Mouse (Mus musculus) midbrain, embryonic 16.5 days (tissue): ENCODE measurements at regions not wholly inside any gene's neighbourhood (a gene's known extent, or its start where the extent isn't known, plus 50 kb on each side); places are given as distances from the start of the nearest gene placed in this dataset.

ENCODE experiments used
- ATAC-seq: fragments of 200-750 bp; cut with Nextera tagmentation; 2 replicates; pipeline ENCODE4 v1.8.0; 2017; ENCODE audit warnings: moderate TSS enrichment
- H3K27ac ChIP-seq: fragments of 300-500 bp; sonication (generic); 2 replicates; pipeline ENCODE4 v1.5.1; 2014; ENCODE audit warnings: mild to moderate bottlenecking, low read length, mixed read lengths
- H3K27me3 ChIP-seq: fragments of 300-500 bp; sonication (generic); 2 replicates; pipeline ENCODE4 v1.6.1; 2014; ENCODE audit warnings: low read depth, low read length, mixed read lengths; ENCODE audit not compliant: control insufficient read depth, insufficient read depth
- H3K36me3 ChIP-seq: fragments of 300-500 bp; sonication (generic); 2 replicates; pipeline ENCODE4 v1.6.1; 2014; ENCODE audit warnings: mild to moderate bottlenecking, low read length, moderate library complexity, mixed read lengths; ENCODE audit not compliant: control insufficient read depth, insufficient read depth
- H3K4me1 ChIP-seq: fragments of 300-500 bp; sonication (generic); 2 replicates; pipeline ENCODE4 v1.6.1; 2014; ENCODE audit warnings: mild to moderate bottlenecking, low read length, mixed read lengths; ENCODE audit not compliant: control insufficient read depth, insufficient read depth
- H3K4me2 ChIP-seq: fragments of 300-500 bp; sonication (generic); 2 replicates; pipeline ENCODE4 v1.6.1; 2014; ENCODE audit warnings: mild to moderate bottlenecking, low read length, mixed read lengths
- H3K4me3 ChIP-seq: fragments of 300-500 bp; sonication (generic); 2 replicates; pipeline ENCODE4 v1.5.1; 2014; ENCODE audit warnings: low read depth, mild to moderate bottlenecking, low read length, moderate library complexity, mixed read lengths
- H3K9ac ChIP-seq: fragments of 300-500 bp; sonication (generic); 2 replicates; pipeline ENCODE4 v1.6.1; 2014; ENCODE audit warnings: low read depth, low read length, mixed read lengths
- H3K9me3 ChIP-seq: fragments of 300-500 bp; sonication (generic); replicated peaks from 2 replicates; pipeline ENCODE4 v1.6.1; 2014; ENCODE audit warnings: mild to moderate bottlenecking, low read length, mixed read lengths; ENCODE audit not compliant: control insufficient read depth, poor library complexity, severe bottlenecking
- WGBS: fragments of 180-500 bp; shearing (Covaris S2); extraction: QIAGEN DNeasy Blood & Tissue Kit; methylation state at CpG from one replicate; pipeline ENCODE4 v1.1.7; 2014; 5-methylcytosine and 5-hydroxymethylcytosine counted together

- no peak overlapping the region for H3K4me2 ChIP-seq
- no peaks in the 10 kb centered on the region for H3K36me3 ChIP-seq
- H3K27ac ChIP-seq, result no peak overlapping the region
- H3K27me3 ChIP-seq, result no peaks in the 10 kb centered on the region
- no peak overlapping the region for H3K9ac ChIP-seq
- 82% methylated on average over 6 of the region's 6 CpGs for WGBS
- H3K4me1 ChIP-seq, result no peaks in the 10 kb centered on the region; the same call in 1 of the 2 replicates
- no peak overlapping the region for H3K4me3 ChIP-seq
- H3K9me3 ChIP-seq, result no peaks in the 10 kb centered on the region; the same call in 1 of the 2 replicates
- no peak for ATAC-seq
Measured at GRCm38 (mm10) chr8:128039341-128040064, 318.9 kb upstream of the Nrp1 start.

- H3K27me3 ChIP-seq, result no peaks in the 10 kb centered on the region
- no peak overlapping the region for H3K4me2 ChIP-seq
- 59% methylated on average over 2 of the region's 2 CpGs for WGBS
- no peaks in the 10 kb centered on the region for H3K4me1 ChIP-seq
- no peak overlapping the region for H3K27ac ChIP-seq
- ATAC-seq, result no peak
- no peak overlapping the region for H3K9ac ChIP-seq
- no peak overlapping the region for H3K4me3 ChIP-seq
- H3K36me3 ChIP-seq, result no peaks in the 10 kb centered on the region
- H3K9me3 ChIP-seq, result no peaks in the 10 kb centered on the region; the same call in 1 of the 2 replicates
Measured at GRCm38 (mm10) chr8:128042877-128043276, 315.5 kb upstream of the Nrp1 start.

- no peaks in the 10 kb centered on the region for H3K27me3 ChIP-seq
- no peaks in the 10 kb centered on the region for H3K4me1 ChIP-seq
- no peak overlapping the region for H3K27ac ChIP-seq
- H3K9ac ChIP-seq, result no peak overlapping the region
- WGBS, result 65% methylated on average over 4 of the region's 4 CpGs
- no peak for ATAC-seq
- no peak overlapping the region for H3K4me3 ChIP-seq
- no peaks in the 10 kb centered on the region; the same call in 1 of the 2 replicates for H3K9me3 ChIP-seq
- H3K36me3 ChIP-seq, result no peaks in the 10 kb centered on the region
- H3K4me2 ChIP-seq, result no peak overlapping the region
Measured at GRCm38 (mm10) chr8:128043392-128043791, 315.0 kb upstream of the Nrp1 start.

GRCm38 (mm10) chr8:128056251-128056650, 302.2 kb upstream of the Nrp1 start:
- Histone ChIP-seq H3K27ac (no peak overlapping the region), H3K36me3 (no peaks in the 10 kb centered on the region), H3K9me3 (no peaks in the 10 kb centered on the region), H3K9ac (no peak overlapping the region), H3K4me1 (no peaks in the 10 kb centered on the region), H3K4me3 (no peak overlapping the region), H3K4me2 (no peak overlapping the region), H3K27me3 (no peaks in the 10 kb centered on the region)
- ATAC-seq, result no peak
- 90% methylated on average over 8 of the region's 8 CpGs for WGBS

GRCm38 (mm10) chr8:128057845-128058244, 300.6 kb upstream of the Nrp1 start:
- Histone ChIP-seq H3K4me2 (no peak overlapping the region), H3K4me1 (no peaks in the 10 kb centered on the region), H3K27me3 (no peaks in the 10 kb centered on the region), H3K27ac (no peak overlapping the region), H3K36me3 (no peaks in the 10 kb centered on the region), H3K4me3 (no peak overlapping the region), H3K9ac (no peak overlapping the region), H3K9me3 (no peaks in the 10 kb centered on the region)
- no peak for ATAC-seq
- WGBS, result 89% methylated on average over 6 of the region's 6 CpGs

GRCm38 (mm10) chr8:128059817-128060216, 298.6 kb upstream of the Nrp1 start:
- Histone ChIP-seq H3K4me2 (no peak overlapping the region), H3K4me3 (no peak overlapping the region), H3K27me3 (no peaks in the 10 kb centered on the region), H3K4me1 (no peaks in the 10 kb centered on the region), H3K9me3 (no peaks in the 10 kb centered on the region), H3K9ac (no peak overlapping the region), H3K27ac (no peak overlapping the region), H3K36me3 (no peaks in the 10 kb centered on the region)
- WGBS, result 95% methylated on average over 3 of the region's 3 CpGs
- ATAC-seq, result no peak

- H3K4me3 ChIP-seq, result no peak overlapping the region
- H3K27me3 ChIP-seq, result no peaks in the 10 kb centered on the region
- 96% methylated on average over 1 of the region's 1 CpGs for WGBS
- no peak for ATAC-seq
- no peak overlapping the region for H3K4me2 ChIP-seq
- H3K9me3 ChIP-seq, result no peaks in the 10 kb centered on the region
- no peaks in the 10 kb centered on the region for H3K4me1 ChIP-seq
- no peak overlapping the region for H3K9ac ChIP-seq
- no peak overlapping the region for H3K27ac ChIP-seq
- H3K36me3 ChIP-seq, result no peaks in the 10 kb centered on the region
Measured at GRCm38 (mm10) chr8:128064211-128064610, 294.2 kb upstream of the Nrp1 start.

- no peak overlapping the region for H3K4me2 ChIP-seq
- no peaks in the 10 kb centered on the region for H3K4me1 ChIP-seq
- no peak overlapping the region for H3K27ac ChIP-seq
- WGBS, result 85% methylated on average over 2 of the region's 2 CpGs
- H3K9me3 ChIP-seq, result no peaks in the 10 kb centered on the region
- ATAC-seq, result no peak
- no peaks in the 10 kb centered on the region for H3K36me3 ChIP-seq
- H3K27me3 ChIP-seq, result no peaks in the 10 kb centered on the region
- no peak overlapping the region for H3K9ac ChIP-seq
- no peak overlapping the region for H3K4me3 ChIP-seq
Measured at GRCm38 (mm10) chr8:128065127-128065526, 293.3 kb upstream of the Nrp1 start.

- H3K4me2 ChIP-seq, result no peak overlapping the region
- no peaks in the 10 kb centered on the region for H3K4me1 ChIP-seq
- whole genome bisulfite sequencing, result 66% methylated on average over 7 of the region's 7 CpGs
- no peak overlapping the region for H3K27ac ChIP-seq
- H3K9ac ChIP-seq, result no peak overlapping the region
- ATAC-seq, result no peak
- no peaks in the 10 kb centered on the region for H3K27me3 ChIP-seq
- H3K9me3 ChIP-seq, result no peaks in the 10 kb centered on the region
- H3K36me3 ChIP-seq, result no peaks in the 10 kb centered on the region
- H3K4me3 ChIP-seq, result no peak overlapping the region
Measured at GRCm38 (mm10) chr8:128065964-128066680, 292.3 kb upstream of the Nrp1 start.
